Mouse (Mus musculus): ENCODE measurements around the gene Adamts15. TPM values are rescaled to one million over a fixed set of nuclear protein-coding genes. Genes with fewer than 3 reads are reported as not detected.
A peak's percentile ranks its signal among the peaks of the same experiment; 100 is the strongest.

The Adamts15 gene
- polyA plus RNA-seq, 1 experiment from 2014 or later = 6.0 TPM

GRCm38 (mm10) chr9:30921261-30922103 lies 770 bp downstream of the Adamts15 start:
- no peak for ATAC-seq (ENCODE audit: insufficient number of reproducible peaks, insufficient read depth, low FRiP score, low read depth)
- Histone ChIP-seq H3K9ac (ENCODE audit: low read length) (peak overlapping the region; percentile 66), H3K36me3 (ENCODE audit: control insufficient read depth, insufficient read depth, low read length) (no peaks in the 10 kb centered on the region), H3K27me3 (ENCODE audit: control insufficient read depth, insufficient read depth, low read length) (peaks cover 8% of the 10 kb centered on the region; the same call in 1 of the 2 replicates), H3K27ac (replicated peaks in 1 of 2; ENCODE audit: control insufficient read depth in 1 of 2, insufficient read depth in 1 of 2, low read depth in 2 of 2, low read length in 2 of 2) (no peak overlapping the region), H3K9me3 (ENCODE audit: control insufficient read depth, low read length) (no peaks in the 10 kb centered on the region), H3K4me3 (ENCODE audit: control insufficient read depth in 1 of 2, insufficient read depth in 1 of 2, low read depth in 1 of 2, low read length in 2 of 2) (peak overlapping the region; percentile 59 to 63), H3K4me2 (ENCODE audit: low read length) (peak overlapping the region; percentile 84), H3K4me1 (ENCODE audit: control insufficient read depth in 2 of 2, insufficient read depth in 2 of 2, low read length in 2 of 2) (peaks cover 15 to 21% of the 10 kb centered on the region in 2 experiments; a peak in 3 of 4 replicates)
- WGBS = 2% methylated on average over 56 of the region's 56 CpGs

GRCm38 (mm10) chr9:30920736-30921135 lies 1.5 kb downstream of the Adamts15 start:
- no peak for ATAC-seq (ENCODE audit: insufficient number of reproducible peaks, insufficient read depth, low FRiP score, low read depth)
- no peaks in the 10 kb centered on the region for H3K9me3 ChIP-seq (ENCODE audit: control insufficient read depth, low read length)
- no peak overlapping the region for H3K27ac ChIP-seq (replicated peaks in 1 of 2; ENCODE audit: control insufficient read depth in 1 of 2, insufficient read depth in 1 of 2, low read depth in 2 of 2, low read length in 2 of 2)
- 0 out of 2 replicates have a peak overlapping the region, but pooled peaks have one; percentile 66 for H3K9ac ChIP-seq (ENCODE audit: low read length)
- peaks cover 8% of the 10 kb centered on the region; the same call in 1 of the 2 replicates for H3K27me3 ChIP-seq (ENCODE audit: control insufficient read depth, insufficient read depth, low read length)
- WGBS = 19% methylated on average over 6 of the region's 6 CpGs
- peak overlapping the region; percentile 59 to 63 for H3K4me3 ChIP-seq (ENCODE audit: control insufficient read depth in 1 of 2, insufficient read depth in 1 of 2, low read depth in 1 of 2, low read length in 2 of 2)
- H3K4me1 ChIP-seq (ENCODE audit: control insufficient read depth in 2 of 2, insufficient read depth in 2 of 2, low read length in 2 of 2) = peaks cover 19 to 21% of the 10 kb centered on the region in 2 experiments
- H3K36me3 ChIP-seq (ENCODE audit: control insufficient read depth, insufficient read depth, low read length) = no peaks in the 10 kb centered on the region
- peak overlapping the region; percentile 84 for H3K4me2 ChIP-seq (ENCODE audit: low read length)

- WGBS = 72% methylated on average over 9 of the region's 9 CpGs
- Histone ChIP-seq H3K4me3 (ENCODE audit: control insufficient read depth in 1 of 2, insufficient read depth in 1 of 2, low read depth in 1 of 2, low read length in 2 of 2) (no peak overlapping the region), H3K9ac (ENCODE audit: low read length) (peak overlapping the region; percentile 18; the same call in 1 of the 2 replicates), H3K36me3 (ENCODE audit: control insufficient read depth, insufficient read depth, low read length) (no peaks in the 10 kb centered on the region), H3K4me2 (ENCODE audit: low read length) (peak overlapping the region; percentile 84), H3K9me3 (ENCODE audit: control insufficient read depth, low read length) (no peaks in the 10 kb centered on the region), H3K4me1 (ENCODE audit: control insufficient read depth in 2 of 2, insufficient read depth in 2 of 2, low read length in 2 of 2) (peaks cover 19 to 21% of the 10 kb centered on the region in 2 experiments), H3K27me3 (ENCODE audit: control insufficient read depth, insufficient read depth, low read length) (peaks cover 8% of the 10 kb centered on the region; the same call in 1 of the 2 replicates), H3K27ac (replicated peaks in 1 of 2; ENCODE audit: control insufficient read depth in 1 of 2, insufficient read depth in 1 of 2, low read depth in 2 of 2, low read length in 2 of 2) (no peak overlapping the region)
- ATAC-seq (ENCODE audit: insufficient number of reproducible peaks, insufficient read depth, low FRiP score, low read depth) = no peak
These were observed 2.6 kb downstream of the Adamts15 start for GRCm38 (mm10) chr9:30919686-30920085.

GRCm38 (mm10) chr9:30918466-30919356 lies 3.5 kb downstream of the Adamts15 start:
- 42% methylated on average over 12 of the region's 12 CpGs for WGBS
- Histone ChIP-seq H3K27me3 (ENCODE audit: control insufficient read depth, insufficient read depth, low read length) (peaks cover 8% of the 10 kb centered on the region; the same call in 1 of the 2 replicates), H3K9me3 (ENCODE audit: control insufficient read depth, low read length) (no peaks in the 10 kb centered on the region), H3K4me3 (ENCODE audit: control insufficient read depth in 1 of 2, insufficient read depth in 1 of 2, low read depth in 1 of 2, low read length in 2 of 2) (no peak overlapping the region), H3K4me2 (ENCODE audit: low read length) (peak overlapping the region; percentile 84), H3K9ac (ENCODE audit: low read length) (no peak overlapping the region), H3K36me3 (ENCODE audit: control insufficient read depth, insufficient read depth, low read length) (no peaks in the 10 kb centered on the region), H3K4me1 (ENCODE audit: control insufficient read depth in 2 of 2, insufficient read depth in 2 of 2, low read length in 2 of 2) (peaks cover 19 to 24% of the 10 kb centered on the region in 2 experiments), H3K27ac (replicated peaks in 1 of 2; ENCODE audit: control insufficient read depth in 1 of 2, insufficient read depth in 1 of 2, low read depth in 2 of 2, low read length in 2 of 2) (no peak overlapping the region)
- ATAC-seq (ENCODE audit: insufficient number of reproducible peaks, insufficient read depth, low FRiP score, low read depth) = no peak

DNA sequence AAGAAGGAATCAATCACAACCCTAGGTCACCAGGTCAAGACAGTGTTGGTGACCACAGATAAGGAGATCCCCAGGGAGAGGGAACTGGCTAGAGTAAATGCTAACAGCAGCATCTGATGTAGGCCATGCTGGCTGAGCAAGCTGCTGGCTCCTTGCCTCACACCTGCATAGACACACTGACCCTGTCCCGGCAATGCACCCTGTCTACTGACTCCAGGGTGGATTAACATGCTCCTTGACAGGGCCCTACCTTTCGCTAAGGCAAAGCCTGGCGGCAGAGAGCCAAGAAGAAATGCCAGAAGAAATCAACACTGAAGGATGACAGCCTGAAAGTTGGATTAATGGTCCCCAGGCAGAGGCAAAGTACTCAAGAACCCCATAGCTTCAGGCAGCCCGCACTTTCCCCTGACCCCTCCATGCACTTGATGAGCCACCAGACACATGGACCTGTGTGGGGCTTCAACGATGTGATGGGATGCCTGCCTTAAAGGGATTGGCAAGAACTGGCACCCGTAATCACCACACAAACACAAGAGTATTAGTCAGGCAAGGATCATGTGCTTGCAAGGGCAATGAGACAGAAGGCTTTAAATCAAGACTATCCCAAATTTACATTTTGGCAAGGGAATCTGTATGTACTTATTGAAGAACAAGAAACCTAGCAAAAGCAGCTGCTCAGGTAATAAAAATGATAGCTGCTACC lies 5.8 kb downstream of the Adamts15 start:
- Histone ChIP-seq H3K27ac (replicated peaks in 1 of 2; ENCODE audit: control insufficient read depth in 1 of 2, insufficient read depth in 1 of 2, low read depth in 2 of 2, low read length in 2 of 2) (no peak overlapping the region), H3K27me3 (ENCODE audit: control insufficient read depth, insufficient read depth, low read length) (peaks cover 8% of the 10 kb centered on the region; the same call in 1 of the 2 replicates), H3K9me3 (ENCODE audit: control insufficient read depth, low read length) (no peaks in the 10 kb centered on the region), H3K36me3 (ENCODE audit: control insufficient read depth, insufficient read depth, low read length) (peaks cover 2% of the 10 kb centered on the region; the same call in 1 of the 2 replicates), H3K4me2 (ENCODE audit: low read length) (no peak overlapping the region), H3K4me3 (ENCODE audit: control insufficient read depth in 1 of 2, insufficient read depth in 1 of 2, low read depth in 1 of 2, low read length in 2 of 2) (no peak overlapping the region), H3K9ac (ENCODE audit: low read length) (no peak overlapping the region), H3K4me1 (ENCODE audit: control insufficient read depth in 2 of 2, insufficient read depth in 2 of 2, low read length in 2 of 2) (peaks cover 19 to 21% of the 10 kb centered on the region in 2 experiments)
- ATAC-seq (ENCODE audit: insufficient number of reproducible peaks, insufficient read depth, low FRiP score, low read depth) = no peak
- 72% methylated on average over 6 of the region's 6 CpGs for WGBS

DNA sequence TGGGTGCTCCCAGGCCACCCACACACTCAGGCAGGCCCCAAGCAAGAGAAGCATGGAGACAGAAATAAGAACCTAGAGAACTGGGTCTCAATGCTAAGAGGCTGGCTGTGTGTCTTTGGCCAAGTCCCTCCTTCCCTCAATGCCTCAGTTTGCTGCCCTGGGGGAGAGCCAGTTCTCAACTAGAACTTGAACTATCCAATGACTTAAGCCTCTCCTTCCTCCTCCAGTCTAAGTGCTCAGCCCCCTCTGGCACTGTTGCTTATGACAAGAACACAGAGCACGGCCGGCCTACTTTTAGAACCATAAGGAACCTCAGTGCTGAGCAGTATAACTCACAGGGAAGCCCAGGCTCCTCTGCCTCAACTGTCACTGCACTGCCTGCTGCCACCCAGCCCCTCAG lies 8.0 kb downstream of the Adamts15 start:
- WGBS = 82% methylated on average over 2 of the region's 2 CpGs
- H3K27me3 ChIP-seq (ENCODE audit: control insufficient read depth, insufficient read depth, low read length) = no peaks in the 10 kb centered on the region
- no peak overlapping the region for H3K4me2 ChIP-seq (ENCODE audit: low read length)
- H3K9ac ChIP-seq (ENCODE audit: low read length) = no peak overlapping the region
- peaks cover 10 to 12% of the 10 kb centered on the region in 2 experiments; a peak in 3 of 4 replicates for H3K4me1 ChIP-seq (ENCODE audit: control insufficient read depth in 2 of 2, insufficient read depth in 2 of 2, low read length in 2 of 2)
- H3K27ac ChIP-seq (replicated peaks in 1 of 2; ENCODE audit: control insufficient read depth in 1 of 2, insufficient read depth in 1 of 2, low read depth in 2 of 2, low read length in 2 of 2) = no peak overlapping the region
- H3K9me3 ChIP-seq (ENCODE audit: control insufficient read depth, low read length) = no peaks in the 10 kb centered on the region
- peaks cover 22% of the 10 kb centered on the region for H3K36me3 ChIP-seq (ENCODE audit: control insufficient read depth, insufficient read depth, low read length)
- no peak for ATAC-seq (ENCODE audit: insufficient number of reproducible peaks, insufficient read depth, low FRiP score, low read depth)
- H3K4me3 ChIP-seq (ENCODE audit: control insufficient read depth in 1 of 2, insufficient read depth in 1 of 2, low read depth in 1 of 2, low read length in 2 of 2) = no peak overlapping the region

DNA sequence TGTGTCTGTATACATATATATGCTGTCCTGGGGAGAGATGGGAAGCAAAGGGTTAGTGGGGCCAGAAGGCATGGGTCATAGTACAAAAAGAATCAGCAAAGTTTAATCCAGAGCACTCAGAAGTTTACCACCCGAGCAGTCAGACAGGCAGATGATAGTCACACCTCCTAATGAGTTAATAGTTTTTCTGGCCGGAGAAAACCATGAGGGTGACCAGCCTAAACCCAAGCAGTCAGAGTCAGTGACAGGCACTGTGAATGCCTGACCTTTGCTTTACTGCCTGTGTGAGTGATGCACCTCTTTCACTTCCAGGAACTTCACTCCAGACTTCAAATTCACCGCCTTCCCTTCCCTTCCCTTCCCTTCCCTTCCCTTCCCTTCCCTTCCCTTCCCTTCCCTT lies 8.8 kb downstream of the Adamts15 start:
- Histone ChIP-seq H3K36me3 (ENCODE audit: control insufficient read depth, insufficient read depth, low read length) (peaks cover 23% of the 10 kb centered on the region), H3K4me3 (ENCODE audit: control insufficient read depth in 1 of 2, insufficient read depth in 1 of 2, low read depth in 1 of 2, low read length in 2 of 2) (no peak overlapping the region), H3K4me1 (ENCODE audit: control insufficient read depth in 2 of 2, insufficient read depth in 2 of 2, low read length in 2 of 2) (peaks cover 5 to 6% of the 10 kb centered on the region in 2 experiments; a peak in 3 of 4 replicates), H3K9ac (ENCODE audit: low read length) (no peak overlapping the region), H3K4me2 (ENCODE audit: low read length) (no peak overlapping the region), H3K27me3 (ENCODE audit: control insufficient read depth, insufficient read depth, low read length) (no peaks in the 10 kb centered on the region), H3K9me3 (ENCODE audit: control insufficient read depth, low read length) (no peaks in the 10 kb centered on the region), H3K27ac (replicated peaks in 1 of 2; ENCODE audit: control insufficient read depth in 1 of 2, insufficient read depth in 1 of 2, low read depth in 2 of 2, low read length in 2 of 2) (no peak overlapping the region)
- 67% methylated on average over 3 of the region's 3 CpGs for WGBS
- ATAC-seq (ENCODE audit: insufficient number of reproducible peaks, insufficient read depth, low FRiP score, low read depth) = no peak
